Mouse (Mus musculus) left cerebral cortex, adult 2 months (tissue): ENCODE data around the gene Add1. TPM values are rescaled to one million over a fixed set of nuclear protein-coding genes. Genes with fewer than 3 reads are reported as not detected.
A peak's percentile ranks its signal among the peaks of the same experiment; 100 is the strongest.

ENCODE experiments used
- DNase-seq, 2 experiments: peaks; one replicate each; pipeline ENCODE4 v3.0.0; 2021 to 2022; ENCODE audit warnings: low spot score in 2 of 2, mixed read lengths in 1 of 2; ENCODE audit errors: extremely low spot score in 1 of 2
- H3K27ac ChIP-seq: fragments of 200-600 bp; 2 replicates; pipeline ENCODE4 v1.8.1; 2022
- H3K4me3 ChIP-seq: fragments of 200-600 bp; 2 replicates; pipeline ENCODE4 v1.8.1; 2022
- CTCF ChIP-seq: fragments of 200-600 bp; IDR thresholded peaks from 2 replicates; pipeline ENCODE4 v1.8.1; 2022; ENCODE audit warnings: antibody characterized with exemption, mild to moderate bottlenecking, moderate library complexity
- intact Hi-C: fragments of 180-260 bp; cut with DNase I; formaldehyde crosslinking; loops from one replicate; pipeline ENCODE4 v1.15.1; 2025
- total RNA-seq, 2 experiments: library from RNA; stranded (reverse); gene quantifications; 2 replicates each; pipeline ENCODE4 v1.2.3; 2021

Gene Add1
- total RNA-seq, 2 experiments from 2014 or later: 409 to 413 TPM

GRCm38 (mm10) chr5:34634746-34635400 is 61.4 kb downstream of the Add1 start:
- no peak for TF ChIP-seq CTCF
- intact Hi-C loops: loop anchor here (5.0 kb wide), 1 partner anchor 263 kb away; no protein-coding TSS in a partner anchor
- Histone ChIP-seq H3K4me3 (no peak overlapping the region), H3K27ac (peak overlapping the region; percentile 24; the same call in 1 of the 2 replicates)
- DNase-seq: no peak

DNA sequence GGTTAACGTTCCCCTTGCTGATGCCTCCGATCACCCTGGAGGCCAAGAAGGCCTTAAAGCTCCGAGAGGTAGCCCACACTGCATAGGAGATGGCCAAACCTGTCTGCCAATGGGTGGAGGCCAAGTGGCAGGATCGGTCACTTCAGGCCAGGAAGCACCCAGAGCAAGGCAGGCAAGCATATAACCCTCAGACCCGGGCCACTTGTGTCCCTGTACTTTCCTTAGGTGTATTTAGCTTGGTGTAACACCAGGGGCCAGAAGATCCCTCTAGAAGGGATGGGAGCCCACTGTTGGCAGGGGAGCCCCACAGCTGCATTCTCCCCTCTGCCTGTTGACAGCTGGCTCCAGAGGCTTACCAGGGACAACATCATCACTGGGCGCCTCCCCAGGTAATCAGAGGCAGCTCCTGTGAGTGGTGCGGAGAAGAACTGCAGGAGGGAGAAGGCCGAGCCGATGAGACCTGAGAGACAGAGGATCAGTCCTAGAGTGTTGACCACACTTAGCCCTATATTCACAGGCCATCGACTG is 62.3 kb downstream of the Add1 start:
- intact Hi-C loops: loop anchor here (2.0 to 5.0 kb wide), 2 partner anchors 111 to 263 kb away; partner anchors contain the start of gene Sh3bp2
- TF ChIP-seq CTCF: no peak
- Histone ChIP-seq H3K27ac (peak overlapping the region; percentile 53), H3K4me3 (peak overlapping the region; percentile 85)
- no peak for DNase-seq

GRCm38 (mm10) chr5:34636481-34637287 is 63.2 kb downstream of the Add1 start, which contains the start of gene Mfsd10:
Gene Mfsd10 (minus strand): TSS chr5:34637212.
- peak; percentile 71 to 77 for DNase-seq
- Histone ChIP-seq H3K4me3 (peak within 1 kb of the TSS; percentile 85), H3K27ac (peak within 1 kb of the TSS; percentile 87)
- intact Hi-C loops: loop anchor here (2.0 to 5.0 kb wide), 2 partner anchors 112 to 264 kb away; partner anchors contain the start of gene Sh3bp2
- peak; percentile 42 for TF ChIP-seq CTCF

- Histone ChIP-seq H3K4me3 (no peak overlapping the region), H3K27ac (no peak overlapping the region)
- TF ChIP-seq CTCF: no peak
- intact Hi-C loops: loop anchor here (2.0 to 5.0 kb wide), 2 partner anchors 113 to 265 kb away; partner anchors contain the start of gene Sh3bp2
- DNase-seq: no peak
Measured at GRCm38 (mm10) chr5:34637591-34638156, 64.2 kb downstream of the Add1 start.

- DNase-seq: no peak
- no peak overlapping the region for H3K4me3 ChIP-seq
- no peak overlapping the region for H3K27ac ChIP-seq
- intact Hi-C loops: loop anchor here (10.0 kb wide), 1 partner anchor 427 kb away; no protein-coding TSS in a partner anchor
- no peak for TF ChIP-seq CTCF
Measured at GRCm38 (mm10) chr5:34641991-34642390, 68.5 kb downstream of the Add1 start.

GRCm38 (mm10) chr5:34642932-34643331 is 69.5 kb downstream of the Add1 start:
- intact Hi-C loops: loop anchor here (10.0 kb wide), 1 partner anchor 428 kb away; no protein-coding TSS in a partner anchor
- peak; percentile 60 to 63 for DNase-seq

GRCm38 (mm10) chr5:34647581-34647980 is 74.1 kb downstream of the Add1 start:
- intact Hi-C loops: loop anchor here (1.0 to 10.0 kb wide), 2 partner anchors 100 to 433 kb away; no protein-coding TSS in a partner anchor
- peak in 1 of 2 experiments; percentile 59 for DNase-seq

More at GRCm38 (mm10) chr5:34642932-34643331, 69.5 kb downstream of the Add1 start:
- no peak overlapping the region for H3K4me3 ChIP-seq
- H3K27ac ChIP-seq: no peak overlapping the region
- peak; percentile 77 for TF ChIP-seq CTCF

DNA sequence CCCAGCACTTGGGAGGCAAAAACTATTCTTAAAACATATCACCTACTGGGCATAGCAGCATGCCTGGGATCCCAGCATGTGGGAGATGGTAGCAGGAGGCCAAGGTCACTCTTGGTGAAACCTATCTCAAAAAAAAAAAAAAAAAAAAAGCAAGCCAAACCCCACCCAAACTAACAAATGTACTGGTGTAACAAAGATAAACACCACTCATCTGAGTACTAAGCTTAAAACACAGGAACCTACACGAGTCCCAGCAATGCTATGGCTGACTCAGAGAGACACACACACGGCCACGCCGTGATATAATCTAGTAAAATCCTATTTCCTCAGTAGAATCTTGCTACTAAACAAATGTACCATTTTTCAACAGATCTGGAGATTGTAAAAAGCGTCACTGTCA is 79.5 kb downstream of the Add1 start:
- Histone ChIP-seq H3K4me3 (no peak overlapping the region), H3K27ac (no peak overlapping the region)
- intact Hi-C loops: no loop called here

More at GRCm38 (mm10) chr5:34647581-34647980, 74.1 kb downstream of the Add1 start:
- peak; percentile 75 for TF ChIP-seq CTCF
- Histone ChIP-seq H3K27ac (no peak overlapping the region), H3K4me3 (no peak overlapping the region)

GRCm38 (mm10) chr5:34654881-34655280 is 81.4 kb downstream of the Add1 start:
- H3K4me3 ChIP-seq: no peak overlapping the region
- TF ChIP-seq CTCF: no peak
- DNase-seq: no peak
- intact Hi-C loops: no loop called here
- H3K27ac ChIP-seq: no peak overlapping the region

More for the DNA sequence above, 79.5 kb downstream of the Add1 start:
- no peak for DNase-seq
- no peak for TF ChIP-seq CTCF

DNA sequence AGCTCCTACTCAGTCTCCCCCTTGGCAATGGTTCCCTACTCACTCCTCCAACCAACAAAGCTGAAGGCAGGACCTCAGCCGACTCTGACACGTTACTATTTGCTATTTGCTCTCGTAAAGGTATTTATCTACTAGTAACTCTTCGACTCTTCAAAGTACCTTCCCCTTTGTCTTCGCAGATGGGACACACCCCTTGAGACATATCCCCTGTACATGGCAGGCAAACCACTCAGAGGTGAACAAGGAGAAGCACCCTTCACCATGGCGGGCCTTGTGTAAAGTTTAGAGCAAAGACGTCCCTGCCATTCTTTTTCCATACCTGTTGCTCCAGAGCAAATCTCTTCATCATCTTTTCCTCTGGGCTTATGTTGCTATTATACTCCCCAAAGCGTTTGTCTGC is 84.1 kb downstream of the Add1 start:
- Histone ChIP-seq H3K27ac (no peak overlapping the region), H3K4me3 (no peak overlapping the region)
- no peak for DNase-seq
- TF ChIP-seq CTCF: no peak
- intact Hi-C loops: no loop called here
